Mouse (Mus musculus): ENCODE results near the gene Fat1. TPM values are rescaled to one million over a fixed set of nuclear protein-coding genes. Genes with fewer than 3 reads are reported as not detected.

Fat1 gene
- total and polyA plus RNA-seq, 3 experiments, result under 0.01 TPM; not detected in 2

DNA sequence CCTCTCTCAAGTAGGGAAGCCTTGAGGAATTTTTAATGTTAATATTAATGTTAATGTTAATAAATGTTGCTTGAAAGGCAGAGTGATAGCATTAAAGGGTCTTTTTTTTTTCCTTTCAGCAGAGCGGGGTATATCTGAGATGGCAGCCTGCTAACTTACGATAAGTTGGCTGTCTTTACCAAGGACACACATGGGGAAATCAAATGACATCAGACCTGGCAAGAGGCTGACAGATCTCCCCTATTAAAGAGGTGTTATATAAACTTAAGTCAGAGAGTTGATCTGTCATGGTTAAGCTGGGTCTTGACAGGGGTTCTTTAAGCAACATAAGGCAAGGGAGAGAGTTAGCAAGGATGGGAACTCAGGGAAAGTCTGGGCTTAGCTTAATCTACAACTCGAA is 145.6 kb downstream of the Fat1 start:
- Histone ChIP-seq H3K27ac (ENCODE audit: control insufficient read depth, low read depth, low read length) (no peak overlapping the region), H3K9ac (ENCODE audit: control insufficient read depth, low read depth, low read length, poor library complexity, severe bottlenecking) (no peak overlapping the region), H3K27me3 (ENCODE audit: control insufficient read depth in 1 of 2, insufficient read depth in 2 of 2, low read length in 2 of 2) (no peaks in the 10 kb centered on the region), H3K4me1 (ENCODE audit: control insufficient read depth in 1 of 2, insufficient read depth in 2 of 2, low read length in 2 of 2) (no peaks in the 10 kb centered on the region), H3K79me2 (ENCODE audit: control insufficient read depth, insufficient read depth, low read length, poor library complexity) (no peaks in the 10 kb centered on the region), H3K36me3 (ENCODE audit: control insufficient read depth in 1 of 2, insufficient read depth in 2 of 2, low read length in 2 of 2) (no peaks in the 10 kb centered on the region), H3K4me3 (ENCODE audit: control insufficient read depth in 1 of 2, insufficient read depth in 1 of 2, low read depth in 2 of 2, low read length in 2 of 2) (no peak overlapping the region), H3K9me3 (replicated peaks; ENCODE audit: insufficient read depth, low read length) (no peaks in the 10 kb centered on the region)
- no peak for DNase-seq (ENCODE audit: low read depth, low spot score)
- TF ChIP-seq CTCF (IDR thresholded peaks at IDR 0.05 in 2 of 3, conservative IDR thresholded peaks at IDR 0.05 in 1 of 3; ENCODE audit: control insufficient read depth in 1 of 3, insufficient read depth in 1 of 3, low read depth in 2 of 3, low read length in 3 of 3, poor library complexity in 1 of 3, severe bottlenecking in 1 of 3), result no peak
- no peak for TF ChIP-seq POLR2AphosphoS5 (IDR thresholded peaks at IDR 0.05; ENCODE audit: borderline replicate concordance, low read depth, low read length)

- Histone ChIP-seq H3K36me3 (ENCODE audit: control insufficient read depth in 1 of 2, insufficient read depth in 2 of 2, low read length in 2 of 2) (no peaks in the 10 kb centered on the region), H3K4me1 (ENCODE audit: control insufficient read depth in 1 of 2, insufficient read depth in 2 of 2, low read length in 2 of 2) (no peaks in the 10 kb centered on the region), H3K9me3 (replicated peaks; ENCODE audit: insufficient read depth, low read length) (no peaks in the 10 kb centered on the region), H3K79me2 (ENCODE audit: control insufficient read depth, insufficient read depth, low read length, poor library complexity) (no peaks in the 10 kb centered on the region), H3K9ac (ENCODE audit: control insufficient read depth, low read depth, low read length, poor library complexity, severe bottlenecking) (no peak overlapping the region), H3K27me3 (ENCODE audit: control insufficient read depth in 1 of 2, insufficient read depth in 2 of 2, low read length in 2 of 2) (no peaks in the 10 kb centered on the region), H3K4me3 (ENCODE audit: control insufficient read depth in 1 of 2, insufficient read depth in 1 of 2, low read depth in 2 of 2, low read length in 2 of 2) (no peak overlapping the region), H3K27ac (ENCODE audit: control insufficient read depth, low read depth, low read length) (no peak overlapping the region)
- DNase-seq (ENCODE audit: low read depth, low spot score), result no peak
- no peak for TF ChIP-seq TBP (IDR thresholded peaks at IDR 0.05; ENCODE audit: low read depth, low read length)
- TF ChIP-seq ZKSCAN1 (IDR thresholded peaks at IDR 0.05; ENCODE audit: low read depth, low read length), result no peak
- no peak for TF ChIP-seq UBTF (IDR thresholded peaks at IDR 0.05; ENCODE audit: borderline replicate concordance, insufficient read depth, low read depth, low read length)
- TF ChIP-seq RAD21 (IDR thresholded peaks at IDR 0.05; ENCODE audit: low read depth, low read length), result no peak
- no peak for TF ChIP-seq SIN3A (IDR thresholded peaks at IDR 0.05; ENCODE audit: low read length)
- TF ChIP-seq BHLHE40 (IDR thresholded peaks at IDR 0.05; ENCODE audit: borderline replicate concordance, low read depth, low read length), result no peak
- no peak for TF ChIP-seq CTCF (IDR thresholded peaks at IDR 0.05 in 2 of 3, conservative IDR thresholded peaks at IDR 0.05 in 1 of 3; ENCODE audit: control insufficient read depth in 1 of 3, insufficient read depth in 1 of 3, low read depth in 2 of 3, low read length in 3 of 3, poor library complexity in 1 of 3, severe bottlenecking in 1 of 3)
- TF ChIP-seq USF1 (IDR thresholded peaks at IDR 0.05; ENCODE audit: low read depth, low read length), result no peak
Observed at GRCm38 (mm10) chr8:45093599-45093998, 158.4 kb downstream of the Fat1 start.

Other genes with a start within 250 kb of the Fat1 start
- not detected in 2 replicates for gene Mtnr1a, start 133.7 kb downstream of the Fat1 start, total RNA-seq (2012; rRNA removed)
- gene Mtnr1a, start 133.7 kb downstream of the Fat1 start, polyA plus RNA-seq (2012; ENCODE audit: insufficient read depth in 1 of 2, insufficient read length in 2 of 2, low read depth in 1 of 2, low replicate concordance in 2 of 2, missing spikeins in 1 of 2), result under 1 TPM in 1 of 2 experiments, not detected in 1; 0.28 TPM